Mouse (Mus musculus): ENCODE measurements around the gene Arhgef15.

- TF ChIP-seq POLR2A (IDR thresholded peaks at IDR 0.05; ENCODE audit: borderline replicate concordance, low read depth, low read length) (no peak), CTCF (IDR thresholded peaks at IDR 0.05; ENCODE audit: low read depth, low read length) (no peak)
These were observed 30.1 kb upstream of the Arhgef15 start for GRCm38 (mm10) chr11:68987365-68987882.
